Mouse (Mus musculus) lung, embryonic 16.5 days (tissue): ENCODE measurements around the gene Nup54. TPM values are rescaled to one million over a fixed set of nuclear protein-coding genes. Genes with fewer than 3 reads are reported as not detected.

Experiments used
- ATAC-seq: fragments of 200-750 bp; cut with Nextera tagmentation; 2 replicates; pipeline ENCODE4 v1.8.0; 2017; ENCODE audit warnings: low read depth, mild to moderate bottlenecking, moderate library complexity
- H3K27ac ChIP-seq: fragments of 300-500 bp; sonication (generic); 2 replicates; pipeline ENCODE4 v1.5.1; 2014; ENCODE audit warnings: mild to moderate bottlenecking, control low read depth, low read length
- H3K27me3 ChIP-seq: fragments of 300-500 bp; sonication (generic); 2 replicates; pipeline ENCODE4 v1.6.1; 2014; ENCODE audit warnings: low read depth, low read length, mixed read lengths; ENCODE audit not compliant: control insufficient read depth, insufficient read depth
- H3K36me3 ChIP-seq: fragments of 300-500 bp; sonication (generic); 2 replicates; pipeline ENCODE4 v1.6.1; 2014; ENCODE audit warnings: low read length; ENCODE audit not compliant: control insufficient read depth, insufficient read depth
- H3K4me1 ChIP-seq: fragments of 300-500 bp; sonication (generic); replicated peaks from 2 replicates; pipeline ENCODE4 v1.6.1; 2014; ENCODE audit warnings: low read length, mixed read lengths; ENCODE audit not compliant: control insufficient read depth, insufficient read depth
- H3K4me2 ChIP-seq: fragments of 300-500 bp; sonication (generic); 2 replicates; pipeline ENCODE4 v1.6.1; 2014; ENCODE audit warnings: low read depth, low read length, control low read depth
- H3K4me3 ChIP-seq: fragments of 300-500 bp; sonication (generic); 2 replicates; pipeline ENCODE4 v1.5.1; 2014; ENCODE audit warnings: mild to moderate bottlenecking, low read length, control low read depth
- H3K9ac ChIP-seq: fragments of 300-500 bp; sonication (generic); 2 replicates; pipeline ENCODE4 v1.6.1; 2014; ENCODE audit warnings: low read length, control low read depth
- H3K9me3 ChIP-seq: fragments of 300-500 bp; sonication (generic); 2 replicates; pipeline ENCODE4 v1.6.1; 2016; ENCODE audit warnings: low read length; ENCODE audit not compliant: control insufficient read depth
- WGBS: fragments of 180-500 bp; shearing (Covaris S2); extraction: QIAGEN DNeasy Blood & Tissue Kit; methylation state at CpG from one replicate; pipeline ENCODE4 v1.1.7; 2014; 5-methylcytosine and 5-hydroxymethylcytosine counted together
- polyA plus RNA-seq: library from polyadenylated mRNA; unstranded; fragments of >200 nt; fragmentation: Nextera tagmentation; extraction: Ambion mirVana; gene quantifications from 2 replicates; pipeline ENCODE4 v1.2.1, GENCODE M21; 2015

Gene Nup54
- polyA plus RNA-seq, 1 experiment from 2014 or later = 57.3 TPM

GRCm38 (mm10) chr5:92430723-92431122 lies 4.3 kb downstream of the Nup54 start:
- 85% methylated on average over 5 of the region's 5 CpGs for WGBS
- ATAC-seq = no peak
- no peaks in the 10 kb centered on the region for H3K9me3 ChIP-seq
- no peaks in the 10 kb centered on the region for H3K27me3 ChIP-seq
- peaks cover 21% of the 10 kb centered on the region for H3K36me3 ChIP-seq
- H3K4me2 ChIP-seq = no peak overlapping the region
- H3K4me3 ChIP-seq = no peak overlapping the region
- H3K27ac ChIP-seq = no peak overlapping the region
- H3K9ac ChIP-seq = no peak overlapping the region
- H3K4me1 ChIP-seq = peaks cover 8% of the 10 kb centered on the region; the same call in 1 of the 2 replicates

- H3K27me3 ChIP-seq = no peaks in the 10 kb centered on the region
- H3K4me2 ChIP-seq = no peak overlapping the region
- no peak overlapping the region for H3K4me3 ChIP-seq
- WGBS = 91% methylated on average over 11 of the region's 11 CpGs
- no peak for ATAC-seq
- peaks cover 52% of the 10 kb centered on the region for H3K36me3 ChIP-seq
- no peaks in the 10 kb centered on the region for H3K4me1 ChIP-seq
- H3K27ac ChIP-seq = no peak overlapping the region
- H3K9ac ChIP-seq = no peak overlapping the region
- no peaks in the 10 kb centered on the region for H3K9me3 ChIP-seq
These were observed 10.9 kb downstream of the Nup54 start for GRCm38 (mm10) chr5:92424126-92424525.

GRCm38 (mm10) chr5:92413982-92414375 lies 21.0 kb downstream of the Nup54 start:
- Histone ChIP-seq H3K4me1 (no peaks in the 10 kb centered on the region), H3K4me2 (no peak overlapping the region), H3K9me3 (no peaks in the 10 kb centered on the region), H3K9ac (no peak overlapping the region), H3K27ac (no peak overlapping the region), H3K4me3 (no peak overlapping the region), H3K36me3 (peaks cover 25% of the 10 kb centered on the region), H3K27me3 (no peaks in the 10 kb centered on the region)
- no peak for ATAC-seq
- 78% methylated on average over 8 of the region's 8 CpGs for WGBS

GRCm38 (mm10) chr5:92413271-92413981 lies 21.6 kb downstream of the Nup54 start:
- Histone ChIP-seq H3K36me3 (peaks cover 22% of the 10 kb centered on the region), H3K27me3 (no peaks in the 10 kb centered on the region), H3K4me2 (no peak overlapping the region), H3K4me3 (no peak overlapping the region), H3K9ac (no peak overlapping the region), H3K27ac (no peak overlapping the region), H3K4me1 (no peaks in the 10 kb centered on the region), H3K9me3 (no peaks in the 10 kb centered on the region)
- ATAC-seq = no peak
- 80% methylated on average over 11 of the region's 11 CpGs for WGBS

- no peak overlapping the region for H3K27ac ChIP-seq
- no peaks in the 10 kb centered on the region for H3K9me3 ChIP-seq
- no peak overlapping the region for H3K9ac ChIP-seq
- peaks cover 6% of the 10 kb centered on the region; the same call in 1 of the 2 replicates for H3K36me3 ChIP-seq
- ATAC-seq = no peak
- H3K4me3 ChIP-seq = no peak overlapping the region
- WGBS = 53% methylated on average over 7 of the region's 7 CpGs
- H3K27me3 ChIP-seq = no peaks in the 10 kb centered on the region
- no peak overlapping the region for H3K4me2 ChIP-seq
- no peaks in the 10 kb centered on the region for H3K4me1 ChIP-seq
These were observed 23.4 kb downstream of the Nup54 start for GRCm38 (mm10) chr5:92411461-92412140.

GRCm38 (mm10) chr5:92410486-92410885 lies 24.5 kb downstream of the Nup54 start:
- H3K27me3 ChIP-seq = no peaks in the 10 kb centered on the region
- no peak overlapping the region for H3K9ac ChIP-seq
- no peaks in the 10 kb centered on the region for H3K4me1 ChIP-seq
- H3K9me3 ChIP-seq = no peaks in the 10 kb centered on the region
- no peak overlapping the region for H3K27ac ChIP-seq
- no peak for ATAC-seq
- peaks cover 5% of the 10 kb centered on the region; the same call in 1 of the 2 replicates for H3K36me3 ChIP-seq
- no peak overlapping the region for H3K4me2 ChIP-seq
- H3K4me3 ChIP-seq = no peak overlapping the region
- WGBS = 86% methylated on average over 5 of the region's 5 CpGs

- Histone ChIP-seq H3K4me3 (no peak overlapping the region), H3K36me3 (peaks cover under 1% of the 10 kb centered on the region; the same call in 1 of the 2 replicates), H3K27ac (no peak overlapping the region), H3K9me3 (no peaks in the 10 kb centered on the region), H3K4me1 (no peaks in the 10 kb centered on the region), H3K4me2 (no peak overlapping the region), H3K27me3 (no peaks in the 10 kb centered on the region), H3K9ac (no peak overlapping the region)
- WGBS = 64% methylated on average over 9 of the region's 9 CpGs
- no peak for ATAC-seq
These were observed 25.5 kb downstream of the Nup54 start for GRCm38 (mm10) chr5:92409361-92410155.

GRCm38 (mm10) chr5:92404400-92404678 lies 30.7 kb downstream of the Nup54 start:
- no peak overlapping the region for H3K4me3 ChIP-seq
- H3K27me3 ChIP-seq = no peaks in the 10 kb centered on the region
- H3K36me3 ChIP-seq = no peaks in the 10 kb centered on the region
- 42% methylated on average over 2 of the region's 2 CpGs for WGBS
- no peaks in the 10 kb centered on the region for H3K4me1 ChIP-seq
- no peak for ATAC-seq
- no peak overlapping the region for H3K27ac ChIP-seq
- H3K4me2 ChIP-seq = no peak overlapping the region
- no peaks in the 10 kb centered on the region for H3K9me3 ChIP-seq
- H3K9ac ChIP-seq = no peak overlapping the region
